In the genomic region with DNA sequence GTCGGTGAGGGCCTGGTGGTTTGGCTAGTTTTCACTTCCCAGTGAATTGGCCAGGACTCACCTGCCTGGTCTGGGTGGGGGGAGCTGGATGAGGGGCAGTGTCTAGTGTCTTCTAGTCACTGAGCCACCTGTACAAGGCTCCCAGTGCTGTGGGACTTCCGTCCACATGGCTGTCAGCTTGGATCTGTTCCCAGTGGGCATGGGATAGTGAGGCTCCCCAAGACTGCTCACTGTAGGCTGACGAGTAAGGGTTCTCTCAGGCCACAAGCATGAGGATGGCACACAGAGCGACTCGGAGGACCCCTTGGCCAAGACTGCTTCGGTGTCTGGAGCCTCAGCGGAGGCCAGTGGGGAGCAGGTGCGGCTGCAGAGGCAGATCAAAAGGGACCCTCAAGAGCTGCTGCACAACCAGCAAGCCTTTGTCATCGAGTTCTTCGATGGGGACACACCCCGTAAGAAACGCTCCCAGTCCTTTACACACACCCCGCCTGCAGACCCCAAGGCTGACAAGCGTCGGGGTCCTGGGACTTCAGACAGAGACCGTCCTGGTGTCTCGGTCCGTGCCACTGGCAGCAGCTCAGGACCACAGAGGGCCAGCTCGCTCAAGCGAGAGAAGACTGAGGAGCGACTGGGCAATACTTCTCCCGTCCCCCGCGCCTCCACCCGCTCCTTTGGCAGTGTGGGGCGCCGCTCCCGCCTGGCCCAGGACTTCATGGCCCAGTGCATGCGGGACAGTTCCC, we compare ENCODE assay signal across 12 mouse cellular contexts.
DNase-seq lines count a peak whose midpoint lies in the region; ATAC-seq lines count a peak whose summit lies in the region.
"Had no signal": no experiment of that assay in that cellular context is flagged by ENCODE, and none has a peak within 500 bp of the region (broad histone marks: within the 10 kb centered on the region; RNA-seq: fewer than 3 reads in every experiment).

No protein-coding gene starts in this region.

- DNase-seq in cerebellum, adult 11 months = peak; percentile 43
- DNase-seq in kidney, postnatal 10 days = peak; percentile 10
- no peak for DNase-seq in kidney, postnatal 4 days
- DNase-seq in cerebellum, adult 11-12 months = peak; percentile 67
- peak; percentile 81 to 84 for DNase-seq in cerebellum, postnatal 10 days
- DNase-seq in lung, postnatal 14 days = no peak
- DNase-seq in thymus, postnatal 25 days = no peak
- DNase-seq: gastrocnemius, postnatal 25 days; kidney, adult 9 months; layer of hippocampus, postnatal 36 days had no signal

- ATAC-seq in cerebellum, adult (ENCODE audit: insufficient number of reproducible peaks, low FRiP score, low TSS enrichment) = no peak
- ATAC-seq: forebrain, embryonic 14.5 days had no signal

Comparison
In these comparisons a context has a peak if more than half of its experiments do, and no peak if none do; other contexts are left out.
1. DNase-seq: peak in cerebellum, adult 11 months (single experiment), kidney, postnatal 10 days (single experiment), cerebellum, adult 11-12 months (single experiment) and cerebellum, postnatal 10 days (2 of 2); none in kidney, postnatal 4 days (0 of 2), lung, postnatal 14 days (single experiment) and thymus, postnatal 25 days (single experiment).